Mouse (Mus musculus) cerebellum, postnatal 4 days (tissue): ENCODE measurements at regions not wholly inside any gene's neighbourhood (a gene's known extent, or its start where the extent isn't known, plus 50 kb on each side); places are given as distances from the start of the nearest gene placed in this dataset.

ENCODE experiments used
- DNase-seq, 2 experiments: peaks; one replicate each; pipeline ENCODE4 v3.0.0; 2022; ENCODE audit warnings: low spot score in 2 of 2, mixed read lengths in 1 of 2

DNA sequence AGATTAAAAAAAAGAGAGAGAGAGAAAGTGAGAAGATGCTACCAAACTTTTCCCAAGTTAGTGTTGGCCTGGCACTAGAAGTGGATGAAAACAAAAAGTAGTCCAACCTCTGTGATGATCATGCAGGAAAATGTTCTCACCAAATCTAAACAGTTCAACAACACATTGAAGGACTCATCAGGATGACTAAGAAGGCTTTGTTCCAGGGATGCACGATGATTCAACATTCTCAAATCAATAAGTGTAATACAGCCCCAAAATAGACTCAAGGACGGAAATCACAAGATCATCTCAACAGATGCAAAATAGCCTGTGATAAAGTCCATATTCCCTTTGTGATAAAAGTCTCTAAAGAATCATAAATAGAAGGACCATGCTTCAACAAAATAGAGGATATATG, 106.3 kb downstream of the Cysltr2 start:
- DNase-seq, result no peak

DNA sequence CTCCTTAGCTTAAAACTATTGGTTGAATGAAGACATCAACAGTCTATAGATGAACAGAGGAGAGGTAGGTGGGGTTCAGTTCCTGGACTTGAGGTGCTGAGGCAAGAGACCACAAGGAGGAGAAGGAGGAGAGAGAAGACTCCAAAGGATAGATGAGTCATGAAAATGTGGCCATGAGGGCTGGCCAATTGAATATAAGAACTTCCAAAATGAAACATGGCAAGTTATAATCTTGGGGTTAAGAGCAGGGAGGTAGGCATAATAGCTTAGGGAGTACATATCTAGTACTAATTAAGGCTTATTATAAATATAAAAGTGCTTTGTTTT, 109.9 kb downstream of the Cysltr2 start:
- DNase-seq, result no peak

DNA sequence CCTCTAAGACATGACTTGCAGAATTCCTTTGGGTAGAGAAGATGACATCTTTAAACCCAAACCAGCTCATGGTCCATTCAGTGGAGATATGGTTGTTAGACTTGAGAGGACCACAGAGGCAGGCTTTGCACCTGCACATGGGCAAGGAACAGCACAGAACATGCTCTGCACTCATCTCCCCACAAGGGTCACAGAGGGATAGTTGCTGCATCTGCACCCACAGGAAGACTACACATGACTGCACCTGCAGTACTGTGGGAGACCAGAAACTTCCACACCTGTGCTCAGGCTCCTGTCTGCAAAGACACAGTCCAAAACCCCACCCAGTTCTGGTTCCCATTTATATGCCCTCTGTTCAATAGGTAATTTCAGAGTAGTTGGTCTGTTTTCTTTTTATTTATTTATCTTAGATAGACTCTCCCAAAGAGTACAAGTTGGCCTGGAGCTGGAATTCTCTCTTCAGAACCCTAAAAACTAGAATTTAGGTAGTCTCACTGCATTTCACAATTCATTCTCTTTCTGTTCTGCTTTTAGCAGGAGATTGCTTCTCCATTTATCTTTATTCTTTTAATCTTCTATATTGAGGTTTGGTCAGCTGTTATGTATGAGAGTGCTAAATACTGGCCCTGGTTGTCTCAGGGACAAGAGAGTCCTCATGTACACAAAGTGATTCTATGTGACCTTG, 110.4 kb downstream of the Cysltr2 start:
- DNase-seq, result no peak

DNA sequence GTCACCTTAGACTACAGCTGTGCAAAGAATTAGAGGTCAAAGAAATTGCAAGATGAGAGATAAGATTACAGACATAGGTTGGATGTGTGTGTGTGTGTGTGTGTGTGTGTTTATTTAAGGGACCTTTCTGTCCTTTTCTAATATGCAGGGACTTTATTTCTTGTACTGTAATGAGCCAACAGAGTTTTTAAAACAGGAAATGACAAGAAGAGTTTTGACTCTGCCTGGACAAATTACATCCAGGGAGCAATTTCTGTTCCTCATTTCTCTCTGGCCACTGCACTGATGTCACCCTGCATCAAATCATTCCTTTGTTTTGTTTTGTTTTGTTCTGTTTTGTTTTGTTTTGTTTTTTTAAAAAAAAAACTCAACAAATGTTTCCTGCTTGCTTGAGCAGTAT, 115.3 kb downstream of the Cysltr2 start:
- no peak for DNase-seq

DNA sequence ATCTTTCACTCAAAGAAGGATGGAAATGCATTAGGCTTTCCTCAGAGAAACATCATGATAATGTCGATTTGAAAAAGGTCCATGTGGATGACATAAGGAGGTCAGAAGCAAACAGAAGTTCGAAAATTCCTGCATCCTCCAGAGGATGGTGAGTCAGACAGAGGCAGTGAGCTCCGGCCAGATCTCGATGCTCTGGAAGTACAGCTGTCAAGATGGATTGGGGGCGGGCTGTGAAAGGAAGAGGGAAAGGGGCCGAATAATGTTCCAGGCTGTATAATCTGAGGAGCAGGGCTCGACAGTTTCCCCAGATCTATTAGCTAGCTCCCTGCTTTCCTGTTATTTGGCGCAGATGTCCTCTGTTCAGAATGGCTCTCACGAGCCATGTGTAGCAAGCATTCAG, 116.6 kb downstream of the Cysltr2 start:
- DNase-seq, result no peak

DNA sequence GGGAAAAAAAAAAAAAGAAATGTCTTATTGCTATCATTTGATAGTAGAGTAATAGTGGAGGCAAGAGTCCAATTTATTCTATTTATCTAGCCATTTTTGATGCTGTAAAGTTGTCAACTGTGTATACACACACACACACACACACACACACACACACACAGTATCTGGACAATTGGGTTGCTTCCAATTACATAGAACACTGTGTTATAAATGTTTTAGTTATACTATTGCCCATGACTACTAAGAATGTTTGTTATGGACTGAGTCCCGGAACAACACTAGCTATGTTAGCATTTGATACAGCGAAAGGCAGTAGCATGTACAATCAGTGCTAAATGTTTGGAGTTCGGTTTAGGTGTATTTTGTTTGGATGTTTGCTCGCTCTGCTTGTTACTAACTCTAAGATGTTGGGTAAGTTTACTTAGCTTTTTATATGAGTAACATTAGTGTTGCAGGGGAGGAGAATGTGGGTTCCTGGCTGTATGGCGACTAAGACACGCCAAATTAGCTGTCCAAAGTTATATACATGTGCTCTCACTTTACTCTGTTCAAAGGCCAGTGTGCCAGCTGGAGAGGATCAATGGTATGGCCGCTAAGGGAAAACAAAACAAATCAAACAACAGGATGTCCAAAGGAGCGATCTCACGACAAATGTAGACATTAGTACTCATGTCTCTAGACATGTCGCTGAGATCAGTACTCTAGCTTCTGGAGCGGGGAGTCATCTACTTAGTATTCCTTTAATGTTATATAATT, 147.6 kb downstream of the Cysltr2 start:
- DNase-seq, result no peak

DNA sequence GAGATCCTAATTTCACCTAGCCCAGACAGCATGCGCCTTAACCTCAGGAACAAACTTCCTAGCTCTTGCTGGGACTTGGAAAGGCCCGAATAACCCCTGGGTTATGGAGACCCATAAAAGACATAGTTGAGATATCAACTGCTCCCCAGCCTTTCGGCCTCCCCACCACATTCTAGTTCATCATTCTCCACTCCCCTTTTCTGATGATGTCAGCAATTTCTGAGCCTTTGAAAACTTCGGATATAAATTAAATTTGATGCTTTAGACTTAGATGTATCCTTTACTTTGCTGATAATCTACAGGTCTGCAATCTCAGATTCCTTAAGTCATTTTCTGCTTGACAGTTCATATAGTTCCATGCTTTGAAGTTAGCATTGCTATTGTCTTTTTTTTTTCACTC, 149.3 kb downstream of the Cysltr2 start:
- DNase-seq, result no peak

DNA sequence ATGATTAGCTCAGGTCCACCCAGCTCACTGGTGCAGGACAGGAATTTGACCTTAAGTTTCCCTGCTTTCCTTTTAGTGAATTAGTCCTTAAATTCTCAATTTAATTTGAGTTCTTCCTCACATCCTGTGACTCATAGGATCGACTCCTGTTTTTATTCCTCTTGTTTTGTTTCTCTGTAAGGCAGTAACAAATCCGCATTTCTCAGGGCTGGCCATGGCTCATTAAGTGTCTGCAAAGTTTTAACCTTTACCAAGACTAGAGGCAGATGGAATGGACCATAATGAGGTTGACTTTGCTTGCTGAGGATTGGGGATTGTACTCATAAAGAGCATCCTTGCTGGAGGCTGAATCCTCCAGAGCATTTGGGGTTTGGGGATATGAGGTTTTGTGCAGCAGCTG, 156.6 kb downstream of the Cysltr2 start:
- DNase-seq, result no peak

DNA sequence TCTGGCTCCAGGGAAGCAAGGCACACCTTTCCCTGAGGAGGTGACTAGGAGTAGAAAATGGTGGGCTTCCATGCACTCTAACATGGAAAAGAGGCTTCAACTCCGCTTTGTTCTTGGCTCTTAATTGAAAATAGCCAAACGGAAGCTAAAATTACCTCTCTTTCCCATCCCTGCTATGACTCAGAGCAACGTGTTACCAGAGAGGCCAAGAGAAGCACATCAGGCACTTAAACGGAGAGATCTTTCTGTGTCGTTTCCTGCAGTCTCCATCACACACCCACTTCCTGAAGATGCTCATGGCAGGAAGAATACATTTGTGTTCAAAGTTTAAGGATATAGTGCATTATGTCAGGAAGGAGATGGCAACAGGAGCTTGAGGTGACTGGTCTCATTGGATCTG, 159.3 kb downstream of the Cysltr2 start:
- DNase-seq, result no peak

DNA sequence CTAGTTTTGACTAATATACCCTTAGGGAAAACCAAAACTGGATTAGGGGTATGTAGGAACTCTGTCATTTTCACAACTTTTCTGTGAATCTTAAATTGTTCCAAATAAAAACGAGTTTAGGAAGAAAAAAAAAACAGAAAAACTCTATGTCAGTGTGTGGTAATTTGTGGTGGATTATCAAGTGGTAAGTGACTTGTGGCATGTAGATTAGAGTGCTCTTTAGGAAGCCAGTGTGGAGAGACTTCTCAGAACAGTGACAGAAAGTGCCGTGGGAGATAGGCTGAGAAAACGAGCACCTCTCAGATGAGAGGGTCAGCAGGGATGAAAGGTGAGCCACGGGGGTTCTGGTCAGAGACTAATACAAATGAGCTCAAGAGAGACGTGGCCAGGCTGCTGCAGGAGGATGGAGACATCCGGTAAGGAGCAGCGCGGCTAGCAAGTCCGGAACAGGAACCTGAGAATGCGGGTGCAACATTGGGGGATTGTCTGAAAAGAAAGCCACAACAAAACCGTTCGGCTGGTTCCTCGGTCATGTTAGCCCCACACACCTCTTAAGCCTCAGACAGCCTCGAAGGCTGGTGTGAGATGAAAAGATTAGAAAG, 161.3 kb downstream of the Cysltr2 start:
- no peak for DNase-seq

DNA sequence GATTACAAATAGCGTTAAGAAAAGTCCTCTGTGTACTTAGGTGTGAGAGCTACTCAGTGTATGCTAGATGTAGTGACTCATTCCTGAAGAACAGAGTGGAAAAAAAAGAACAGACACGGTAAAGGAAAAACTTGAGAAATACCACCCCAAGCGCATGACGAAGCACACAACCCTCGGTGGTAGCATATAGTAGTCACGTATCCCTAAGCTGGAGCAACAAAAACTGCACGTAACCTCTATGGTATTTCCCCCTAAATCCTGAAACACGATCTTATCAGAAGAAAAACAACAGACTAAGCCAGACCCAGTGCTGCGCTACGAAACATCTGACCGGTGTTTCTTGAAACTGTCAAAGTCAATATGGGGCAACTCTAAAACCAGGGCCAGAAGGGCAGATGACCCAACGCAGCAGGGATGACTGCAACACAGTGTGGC, 162.0 kb downstream of the Cysltr2 start:
- no peak for DNase-seq

DNA sequence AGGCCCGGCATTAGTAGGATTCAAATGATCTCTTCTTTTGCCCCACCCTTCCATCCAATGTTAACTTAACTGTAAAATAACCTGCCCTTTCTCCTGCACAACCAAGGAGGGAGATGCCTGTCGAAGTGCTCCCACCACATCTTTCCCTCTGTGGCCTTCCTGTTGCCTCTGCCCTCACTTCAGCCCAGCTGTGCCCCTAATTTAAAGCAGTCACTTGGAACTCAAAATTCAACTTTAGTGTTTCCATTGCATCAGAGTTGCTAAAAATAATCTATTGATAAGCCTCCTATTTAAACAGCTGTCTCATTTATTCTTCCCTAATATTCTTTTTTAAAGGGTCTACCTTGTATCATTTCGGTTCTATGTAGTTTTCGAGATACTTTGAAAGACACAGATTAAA, 163.1 kb downstream of the Cysltr2 start:
- DNase-seq, result no peak

DNA sequence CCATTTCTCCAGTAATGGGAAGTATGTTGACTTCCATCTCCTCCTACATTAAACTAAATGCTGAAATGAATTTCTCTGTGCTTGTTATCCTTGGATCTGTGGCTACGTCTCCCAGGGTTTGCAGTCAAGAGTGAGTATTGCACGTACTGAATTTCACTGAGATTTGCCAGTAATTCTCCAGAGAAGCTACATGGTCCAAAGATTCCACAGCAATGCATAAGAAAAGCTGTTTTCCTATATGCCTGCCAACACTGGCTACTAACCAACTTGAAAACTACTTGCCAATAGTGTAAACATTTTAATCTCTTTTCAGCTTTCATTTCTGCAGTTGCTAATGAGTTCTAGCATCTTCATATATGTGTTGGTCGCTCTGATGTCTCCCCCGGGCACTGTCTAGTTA, 164.4 kb downstream of the Cysltr2 start:
- no peak for DNase-seq

DNA sequence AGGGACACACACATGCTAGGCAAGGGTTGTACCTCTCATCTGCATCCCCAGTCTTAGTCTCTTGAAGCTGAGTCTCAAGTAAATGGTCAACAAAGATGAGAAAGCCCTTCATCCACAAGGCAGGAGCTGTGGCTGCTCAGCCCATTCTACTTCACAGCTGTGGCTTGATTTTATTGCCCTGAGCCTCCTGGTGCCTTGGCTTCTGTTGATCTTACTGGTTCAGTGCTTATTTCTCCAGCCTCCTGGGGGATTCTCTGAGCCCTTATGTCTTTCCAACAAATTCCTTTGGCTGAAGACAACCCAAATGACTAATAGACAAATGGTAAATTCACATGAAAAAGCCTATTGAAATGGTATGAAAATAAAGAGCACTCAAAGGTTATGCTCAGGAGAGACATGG, 167.3 kb upstream of the Fndc3a start:
- no peak for DNase-seq

DNA sequence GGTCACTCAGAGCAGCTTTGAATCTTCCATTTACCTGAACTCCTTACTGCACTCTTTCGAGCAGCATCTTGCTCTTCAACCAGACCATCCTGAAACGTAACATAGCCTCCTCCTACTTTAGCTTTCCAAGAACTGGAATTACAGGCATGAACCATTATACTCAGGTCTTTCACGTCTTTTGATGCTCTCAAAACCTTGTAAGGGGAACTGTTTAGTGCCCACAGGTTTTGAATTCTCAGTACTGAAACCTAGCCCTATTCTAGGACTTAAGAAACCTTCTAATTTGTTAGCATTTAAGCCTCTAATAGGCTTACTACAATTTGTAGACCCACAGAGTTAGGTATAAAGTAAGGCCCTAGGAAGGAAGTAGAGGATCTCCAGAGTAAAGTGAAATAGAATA, 163.7 kb upstream of the Fndc3a start:
- DNase-seq, result no peak

DNA sequence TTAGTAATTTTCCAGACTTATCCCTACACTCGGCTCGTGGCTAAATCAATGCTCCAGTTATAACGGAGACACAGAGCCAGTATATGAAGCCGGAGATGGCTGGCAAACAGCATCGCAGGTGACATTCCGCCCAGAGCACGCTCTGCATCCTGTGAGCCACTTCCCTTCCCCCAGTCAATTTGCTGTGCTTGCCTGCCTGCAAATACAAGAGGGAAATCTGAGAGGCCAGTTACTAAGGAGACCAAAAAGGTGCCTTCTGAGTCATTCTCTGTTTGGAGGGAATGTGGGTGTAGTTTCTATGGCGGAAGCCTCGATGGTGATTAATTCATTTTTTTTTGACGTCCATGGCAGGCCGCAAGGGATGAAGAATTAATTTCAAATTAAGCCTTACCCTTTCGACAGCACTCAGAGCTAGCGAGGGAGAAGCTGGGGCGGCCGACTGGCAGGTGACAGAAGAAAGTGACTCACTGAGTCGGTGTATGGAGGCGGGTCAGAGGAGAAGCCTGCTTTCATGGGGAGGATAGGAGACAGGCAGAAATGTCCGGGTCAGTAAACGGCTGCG, 159.5 kb upstream of the Fndc3a start:
- DNase-seq, result peak in 1 of 2 experiments; percentile 8

DNA sequence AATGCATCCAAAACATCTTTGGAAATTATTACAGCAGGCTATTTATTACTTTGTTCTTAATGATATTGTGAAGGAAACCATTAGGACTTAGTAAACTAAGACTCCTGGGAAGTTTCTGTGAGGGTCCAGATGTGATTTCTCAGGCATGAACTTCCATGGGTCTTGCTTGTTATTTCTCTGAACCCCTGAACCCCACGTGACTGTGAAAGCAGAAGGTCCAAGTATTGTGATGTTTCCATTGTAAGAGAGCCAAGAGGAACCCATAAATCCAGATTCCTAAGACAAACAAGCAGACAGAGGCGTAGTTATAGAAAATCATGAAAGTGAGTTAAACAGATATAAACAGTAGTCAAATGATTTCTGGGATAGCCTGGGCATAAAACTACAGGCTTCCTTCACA, 157.1 kb upstream of the Fndc3a start:
- DNase-seq, result no peak

DNA sequence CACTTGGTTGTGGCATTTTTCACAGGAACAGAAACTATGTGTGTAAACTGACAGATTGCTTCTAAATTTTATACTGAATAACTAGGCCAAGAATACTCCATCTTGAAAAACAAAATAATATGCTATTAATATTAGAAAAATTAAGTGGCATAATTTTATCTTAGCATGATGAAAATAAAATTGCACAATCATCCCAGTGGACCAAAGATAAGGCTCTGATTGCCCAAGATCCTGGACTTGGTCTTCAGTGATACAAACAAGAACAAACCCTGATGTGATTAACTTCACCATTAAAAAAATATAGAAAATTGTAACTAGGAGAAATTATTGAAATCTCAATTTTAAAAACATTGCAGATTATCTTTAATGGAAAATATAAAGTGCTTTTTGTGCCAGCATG, 155.7 kb upstream of the Fndc3a start:
- no peak for DNase-seq

DNA sequence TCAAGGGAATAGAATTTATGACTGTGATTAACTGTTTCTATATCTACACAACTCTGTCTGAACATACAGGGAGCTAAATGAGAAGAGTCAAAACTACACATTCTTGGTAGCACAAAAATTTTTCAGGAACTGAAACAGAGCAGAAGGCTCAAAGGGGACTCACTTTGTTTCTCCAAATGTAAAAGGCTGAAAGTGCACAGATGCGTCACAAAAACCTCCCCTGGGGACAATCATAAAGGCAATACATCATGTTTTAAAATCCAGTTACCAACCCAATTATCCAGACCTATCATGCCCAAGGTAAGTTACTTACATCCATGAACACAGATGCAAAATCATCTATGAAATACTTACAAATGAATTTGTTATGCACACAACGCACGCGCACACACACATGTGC, 155.0 kb upstream of the Fndc3a start:
- no peak for DNase-seq

DNA sequence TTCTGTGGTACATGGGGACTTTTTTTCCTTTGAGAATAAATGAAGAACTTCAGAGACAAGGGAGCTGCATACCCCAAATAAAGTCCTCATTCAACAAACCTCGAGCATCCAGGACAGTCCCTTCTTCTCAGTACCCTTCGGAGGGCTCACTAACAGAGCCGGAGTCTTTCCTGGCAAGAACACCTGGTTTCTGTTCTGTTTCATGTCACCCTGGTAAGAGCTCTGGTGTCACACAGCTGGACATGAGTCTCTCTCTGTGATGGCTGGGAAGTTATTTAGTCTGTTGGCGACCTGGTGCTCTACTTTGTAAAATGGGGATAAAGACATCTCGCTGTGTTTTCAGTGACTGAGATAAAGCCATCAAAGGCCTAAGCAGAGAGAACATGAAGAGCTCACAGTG, 154.3 kb upstream of the Fndc3a start:
- no peak for DNase-seq

DNA sequence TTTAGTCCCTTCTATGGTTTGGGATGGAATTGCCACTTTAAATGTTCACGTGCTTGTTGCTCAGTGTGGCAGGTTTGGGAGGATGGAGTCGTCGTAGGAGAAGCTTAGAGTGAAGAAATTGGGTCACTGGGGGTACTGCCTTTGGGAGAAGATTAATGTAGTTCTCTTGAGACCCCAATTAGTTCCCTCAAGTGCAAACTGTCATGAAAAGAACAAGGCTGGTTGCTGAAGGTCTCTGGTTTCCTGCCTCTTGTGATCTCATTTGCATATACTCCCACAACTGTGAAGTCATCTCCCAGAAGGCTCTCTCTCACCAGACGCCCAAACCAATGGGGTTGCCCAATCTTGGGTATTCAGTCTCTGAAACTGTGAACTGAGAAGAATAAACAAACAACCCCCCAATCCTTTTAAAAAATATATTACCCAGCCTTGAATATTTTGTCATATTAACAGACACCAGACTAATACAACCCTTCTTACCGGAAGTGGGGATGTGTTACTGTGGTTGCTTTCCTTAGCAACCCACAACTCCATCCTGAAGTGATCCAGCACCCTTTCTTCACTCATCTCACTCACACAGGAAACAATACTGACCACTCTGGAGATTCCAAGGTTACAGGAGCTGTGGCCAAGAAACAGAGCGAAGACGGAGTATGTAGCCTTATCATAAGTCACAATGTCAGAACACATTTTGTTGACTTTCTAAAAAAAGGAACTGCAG, 153.2 kb upstream of the Fndc3a start:
- no peak for DNase-seq

DNA sequence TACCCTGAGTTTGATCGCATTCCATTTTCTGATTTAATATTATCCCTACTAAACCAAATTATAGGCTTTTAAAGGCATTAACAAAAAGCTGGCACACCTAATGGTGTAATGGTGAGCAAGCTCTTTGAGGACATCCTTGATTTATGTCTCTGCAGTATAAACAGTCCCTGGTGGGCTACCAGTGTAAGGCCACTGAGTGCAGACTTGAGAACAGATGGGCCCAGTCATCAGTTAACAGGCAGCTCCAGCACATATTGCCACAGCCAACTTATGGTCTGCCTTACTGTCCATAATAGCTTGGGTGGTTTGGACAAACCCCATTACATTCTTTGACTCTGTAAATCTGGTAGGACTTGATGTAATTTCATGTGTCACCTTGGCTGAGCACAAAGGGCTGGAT, 144.4 kb upstream of the Fndc3a start:
- no peak for DNase-seq
